Mouse (Mus musculus): ENCODE measurements around the gene Fam78b.

Gene Fam78b

DNA sequence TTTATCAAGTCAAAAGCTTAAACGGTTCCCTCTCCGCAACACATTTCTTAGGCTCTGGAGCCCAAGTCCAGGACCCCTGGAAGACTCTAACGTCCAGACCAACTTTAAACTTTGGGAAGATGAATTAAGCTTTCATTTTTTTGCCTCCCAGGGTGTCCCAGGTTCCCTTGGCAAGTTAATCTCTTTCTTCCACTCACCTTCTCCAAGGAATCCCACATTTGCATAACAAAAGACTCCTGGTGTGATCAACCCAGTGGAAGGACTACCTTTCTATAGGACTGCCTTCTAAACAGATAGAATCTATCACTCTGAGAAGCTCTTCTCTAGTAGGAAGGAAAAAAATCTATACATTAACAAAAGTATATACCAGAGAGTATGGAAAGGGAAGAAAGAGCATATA is 92.3 kb downstream of the Fam78b start:
- DNase-seq (ENCODE audit: low spot score in 2 of 2): no peak

DNA sequence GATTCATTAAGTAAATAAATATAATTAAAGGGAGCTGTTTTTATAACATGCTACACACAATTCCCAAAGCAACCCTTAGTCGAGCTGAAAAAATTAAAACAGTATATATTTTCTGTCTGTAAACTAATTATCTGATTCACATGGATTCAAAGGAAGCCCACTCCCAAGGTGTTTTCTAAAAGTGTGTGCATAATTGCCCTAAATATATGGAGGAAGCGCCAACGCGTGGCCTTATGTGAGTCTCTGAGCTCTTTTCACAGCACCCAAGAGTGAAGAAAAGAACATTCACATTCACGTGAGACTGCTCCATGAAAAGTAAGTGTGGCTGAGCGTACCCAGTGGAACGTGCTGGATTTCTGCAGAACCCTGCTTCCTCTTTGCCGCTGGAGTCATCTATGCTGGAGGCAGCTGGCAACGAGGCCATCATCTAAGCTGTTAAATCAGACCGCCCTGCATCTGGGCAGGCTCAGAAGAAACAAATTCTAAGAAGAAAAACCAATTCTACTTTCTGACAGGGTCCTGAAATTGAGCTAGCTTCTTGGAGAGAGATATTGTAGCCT is 93.5 kb downstream of the Fam78b start:
- no peak for DNase-seq (ENCODE audit: low spot score in 2 of 2)

DNA sequence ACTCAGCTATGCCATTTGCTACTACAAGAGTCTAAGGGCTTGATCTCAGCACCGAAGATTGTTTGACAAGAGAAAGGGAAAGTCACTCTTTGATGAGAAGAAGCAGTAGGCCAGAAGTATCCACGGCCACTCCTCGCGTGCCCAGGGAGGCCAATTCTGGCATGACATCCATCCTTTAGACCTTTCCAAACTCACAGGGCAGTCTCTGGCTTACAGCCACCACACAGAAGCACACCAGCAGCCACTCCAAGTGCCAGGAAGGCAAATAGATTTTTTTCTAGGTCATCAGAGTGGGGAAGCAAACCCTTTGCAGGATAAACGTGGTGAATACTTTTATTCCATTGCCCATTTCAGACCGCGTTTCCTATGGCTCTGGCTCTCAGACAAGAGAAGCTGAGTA is 97.5 kb downstream of the Fam78b start:
- DNase-seq (ENCODE audit: low spot score in 2 of 2): no peak

DNA sequence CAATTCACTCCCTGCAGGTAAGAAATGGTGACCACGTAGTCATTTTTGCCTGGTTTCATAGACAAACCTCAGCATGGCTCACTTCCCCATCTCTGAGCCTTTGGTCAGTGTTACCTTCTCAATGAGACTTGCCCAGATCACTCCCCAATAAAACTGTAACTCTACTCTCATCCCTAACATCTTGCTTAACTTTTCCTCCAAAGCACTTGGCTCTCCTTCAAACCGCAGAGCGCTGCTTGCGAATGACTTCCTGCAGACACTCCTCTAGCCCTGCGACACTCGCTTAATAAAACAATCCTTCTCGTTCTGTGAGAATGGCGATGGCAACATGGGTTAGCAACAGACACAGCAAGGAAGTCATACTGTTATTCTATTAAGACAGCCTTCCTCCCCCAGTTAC is 100.8 kb downstream of the Fam78b start:
- DNase-seq (ENCODE audit: low spot score in 2 of 2): no peak

DNA sequence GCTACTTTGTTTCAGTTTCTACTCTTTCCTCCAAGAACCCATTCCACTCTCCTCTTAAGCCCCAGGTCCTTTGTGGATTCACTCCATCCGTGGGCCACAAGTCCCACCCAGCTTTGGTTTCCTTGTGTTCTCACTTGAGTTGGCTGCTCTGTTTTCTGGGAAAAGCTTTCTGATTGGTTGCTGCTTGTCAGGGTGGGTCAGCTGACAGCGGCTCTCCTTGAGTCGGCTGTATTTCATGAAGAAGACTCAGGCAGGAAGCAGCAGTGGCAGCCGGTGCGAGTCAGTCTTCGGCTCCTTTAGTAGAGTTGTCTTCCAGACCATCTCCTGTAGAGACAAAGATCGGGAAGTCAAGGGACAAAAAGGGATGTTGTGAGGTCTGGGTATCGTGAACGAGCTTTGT is 101.3 kb downstream of the Fam78b start:
- DNase-seq (ENCODE audit: low spot score in 2 of 2): no peak

DNA sequence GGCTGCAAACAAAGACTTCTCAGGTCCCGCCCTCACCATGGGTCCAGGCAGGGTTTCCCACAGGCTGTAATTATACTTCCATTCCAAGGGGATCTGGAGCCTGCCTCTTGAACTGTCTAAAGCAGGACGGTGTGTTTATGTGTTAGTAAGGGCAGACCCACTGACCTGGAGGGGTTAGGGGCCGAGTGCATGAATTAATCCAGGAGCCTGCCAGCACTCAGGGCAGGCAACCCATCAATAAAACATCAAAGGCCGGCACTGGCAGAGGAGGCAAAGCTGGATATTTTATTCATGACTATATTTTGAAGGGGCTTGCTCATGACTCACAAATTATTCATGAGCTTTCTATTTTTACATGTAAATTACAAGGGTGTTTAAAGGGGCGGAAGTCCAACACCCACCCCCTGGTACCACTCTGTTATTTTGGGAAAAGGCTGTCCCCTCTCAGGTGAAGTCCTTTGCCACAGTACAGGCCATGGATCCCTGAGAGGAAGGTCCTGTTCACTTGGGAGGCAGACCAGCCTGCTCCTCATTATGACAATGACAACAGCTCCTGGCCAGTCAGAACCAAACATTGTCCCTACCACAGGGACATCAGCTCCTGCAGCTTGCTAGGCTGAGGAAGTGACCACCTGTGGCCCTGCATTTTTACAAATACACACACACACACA is 103.9 kb downstream of the Fam78b start:
- no peak for DNase-seq (ENCODE audit: low spot score in 2 of 2)

DNA sequence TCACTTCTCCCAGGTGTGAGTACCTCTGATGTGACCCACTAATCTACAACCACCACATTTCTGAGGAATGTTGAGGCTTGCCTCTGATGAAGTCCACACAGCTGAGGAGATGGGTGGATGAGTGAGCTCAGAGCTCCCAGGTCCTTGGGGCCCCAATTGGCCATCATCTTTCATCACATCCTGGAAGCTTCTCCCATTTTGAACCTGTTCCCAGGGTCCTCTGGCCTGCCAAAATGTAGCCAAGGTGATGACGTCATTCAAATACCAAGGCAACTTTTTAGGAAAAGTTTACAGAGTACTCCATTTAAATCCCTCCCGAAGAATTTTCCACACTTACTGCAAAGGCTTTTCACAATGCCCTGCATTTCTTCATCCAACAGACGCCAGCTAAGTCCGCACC is 104.7 kb downstream of the Fam78b start:
- DNase-seq (ENCODE audit: low spot score in 2 of 2): no peak

DNA sequence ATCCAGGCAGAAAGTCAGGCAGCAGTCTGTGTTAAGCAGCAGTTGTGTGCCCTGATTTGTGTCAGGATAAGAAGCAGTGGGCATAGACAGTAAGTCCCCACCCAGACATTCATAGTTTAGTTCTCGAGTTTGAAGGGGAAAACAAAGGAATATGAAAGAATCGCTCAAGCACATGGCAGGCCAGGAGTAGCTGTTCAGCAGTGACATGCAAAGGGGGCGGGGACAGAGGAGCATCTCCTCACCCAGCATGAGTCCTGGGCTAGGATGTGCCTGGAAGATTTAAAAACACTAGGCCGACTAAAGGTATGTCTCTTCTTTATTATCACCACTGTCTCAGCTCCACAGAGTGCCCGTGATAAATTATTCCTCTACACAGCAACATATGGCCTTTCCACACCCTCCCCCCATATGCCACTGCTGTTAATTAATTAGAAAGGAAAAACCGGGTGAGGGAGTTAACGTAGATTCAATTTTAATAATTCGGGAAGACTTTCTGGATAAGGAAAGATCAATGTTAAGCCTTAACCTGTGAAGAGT is 107.8 kb downstream of the Fam78b start:
- no peak for DNase-seq (ENCODE audit: low spot score in 2 of 2)

DNA sequence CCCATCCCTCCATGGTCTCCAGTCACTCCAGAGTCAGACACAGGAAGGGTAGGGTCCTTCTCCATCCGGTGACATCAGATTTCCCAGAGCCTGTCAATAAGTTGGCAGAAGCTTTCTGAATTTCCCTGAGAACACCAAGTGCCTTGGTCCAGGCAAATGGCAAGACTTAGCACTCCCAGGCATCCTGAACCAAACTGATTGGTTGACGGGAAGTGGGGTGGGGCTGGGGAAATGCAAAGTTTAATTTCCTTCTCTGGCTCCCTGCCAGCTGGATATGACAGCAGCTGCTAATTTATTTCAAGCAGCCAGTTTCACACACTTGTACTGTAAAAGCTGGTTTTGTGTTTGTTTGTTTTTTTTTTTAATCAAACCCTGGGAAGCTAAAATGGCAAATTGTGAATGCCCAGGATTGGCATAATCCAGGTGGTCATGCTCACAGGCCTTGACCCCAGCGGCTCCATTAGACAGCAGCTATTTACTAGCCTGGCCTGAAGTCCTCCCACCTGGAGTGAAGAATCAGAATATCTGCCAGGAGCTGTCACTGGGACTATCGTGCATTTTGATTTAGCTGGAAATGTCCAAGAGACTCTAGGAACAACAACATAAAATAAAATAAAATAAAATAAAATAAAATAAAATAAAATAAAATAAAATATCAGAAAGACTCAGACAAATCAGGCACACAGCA is 113.3 kb downstream of the Fam78b start:
- DNase-seq (ENCODE audit: low spot score in 2 of 2): no peak

DNA sequence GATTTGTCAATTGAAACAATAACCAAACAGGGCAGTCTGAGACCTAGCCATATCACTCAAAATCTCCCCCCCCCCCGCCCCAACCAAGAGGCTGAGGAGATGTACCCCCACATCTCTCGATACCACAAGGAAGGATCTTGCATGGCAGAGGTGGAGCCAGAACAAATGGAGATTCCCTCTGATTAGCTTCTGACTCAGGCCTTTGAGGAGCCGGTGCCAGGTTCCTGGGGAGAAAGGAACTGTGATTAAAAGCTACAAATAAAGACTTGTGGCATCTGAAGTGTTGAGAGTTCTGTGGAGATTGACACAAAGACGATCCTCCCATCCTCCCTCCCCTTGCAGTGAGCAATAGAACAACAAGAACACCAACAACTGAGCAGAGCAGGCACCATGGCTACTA is 113.9 kb downstream of the Fam78b start:
- no peak for DNase-seq (ENCODE audit: low spot score in 2 of 2)

DNA sequence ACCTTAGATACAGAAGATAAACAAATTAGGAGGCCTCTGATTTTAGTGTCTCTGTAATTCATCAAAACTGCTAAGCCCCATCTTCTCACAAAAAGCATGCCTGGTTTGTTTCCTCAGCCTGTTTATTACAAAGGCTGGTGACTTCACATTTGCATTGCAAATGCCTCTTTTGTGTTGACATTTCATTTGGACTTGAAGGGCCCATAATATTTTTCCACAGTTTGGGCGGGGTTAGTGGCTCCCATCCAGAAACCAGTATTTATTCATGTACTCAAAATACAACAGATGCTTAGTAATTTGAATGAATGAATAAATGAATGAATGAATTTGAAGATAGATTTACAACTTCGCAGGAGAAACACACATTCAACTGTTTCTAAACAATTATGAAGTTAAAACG is 115.5 kb downstream of the Fam78b start:
- no peak for DNase-seq (ENCODE audit: low spot score in 2 of 2)

DNA sequence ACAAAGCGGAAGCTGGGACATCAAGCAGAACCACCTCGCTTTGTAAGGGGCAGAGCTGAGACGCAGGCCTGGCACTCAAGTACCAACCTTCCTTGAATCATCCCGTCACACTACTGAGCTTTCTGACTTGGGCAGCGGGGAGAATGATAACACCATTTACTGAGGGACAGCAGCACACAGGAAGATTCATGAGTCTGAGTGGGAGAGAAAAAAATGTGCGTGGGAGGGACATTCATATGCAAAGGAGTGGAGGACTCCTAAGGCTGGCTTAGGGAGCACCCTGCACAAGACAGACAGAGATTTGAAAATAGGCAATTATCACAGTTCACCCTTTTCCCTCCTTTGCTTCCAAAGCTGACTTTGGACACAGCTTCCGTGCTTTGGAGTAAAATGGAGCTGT is 117.8 kb downstream of the Fam78b start:
- DNase-seq (ENCODE audit: low spot score in 2 of 2): no peak

DNA sequence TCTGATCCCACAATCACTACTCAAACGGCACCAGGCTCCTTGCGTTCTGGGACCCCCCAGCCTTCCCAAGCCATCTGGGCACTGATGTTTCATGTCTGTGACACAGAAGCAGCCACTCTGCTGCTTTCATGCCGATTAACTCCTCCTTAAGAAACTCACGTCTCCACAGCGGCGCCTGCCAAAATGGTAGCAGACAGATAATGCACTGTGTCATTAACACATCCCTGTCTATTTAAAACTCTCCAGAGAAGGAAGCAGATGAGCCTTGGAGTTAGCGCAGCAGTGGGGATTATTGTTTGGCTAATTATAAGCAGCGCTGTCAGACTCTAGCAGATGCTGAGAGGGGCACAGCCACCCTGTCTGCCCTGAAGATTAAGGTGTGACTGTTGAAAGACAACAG is 118.2 kb downstream of the Fam78b start:
- DNase-seq (ENCODE audit: low spot score in 2 of 2): peak in 1 of 2 experiments; percentile 47

DNA sequence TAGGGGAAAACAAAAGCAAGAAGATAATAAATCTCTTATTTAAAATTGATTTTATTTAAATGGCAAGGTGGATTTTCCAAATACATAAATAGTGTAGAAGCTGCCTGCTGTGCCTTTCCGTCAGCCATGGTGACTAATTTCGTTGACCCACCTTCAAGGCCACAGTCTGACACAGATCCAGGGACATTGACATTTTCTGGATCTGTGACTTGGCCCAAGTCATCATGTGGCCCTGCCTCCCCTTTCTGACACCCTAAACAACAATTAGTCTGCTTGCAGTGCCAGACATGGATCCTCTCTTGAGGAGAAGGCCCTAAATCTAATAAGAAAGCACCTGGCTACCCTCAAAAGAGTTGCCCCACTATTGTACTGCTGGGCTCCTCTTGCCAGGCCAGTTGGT is 121.2 kb downstream of the Fam78b start:
- no peak for DNase-seq (ENCODE audit: low spot score in 2 of 2)

DNA sequence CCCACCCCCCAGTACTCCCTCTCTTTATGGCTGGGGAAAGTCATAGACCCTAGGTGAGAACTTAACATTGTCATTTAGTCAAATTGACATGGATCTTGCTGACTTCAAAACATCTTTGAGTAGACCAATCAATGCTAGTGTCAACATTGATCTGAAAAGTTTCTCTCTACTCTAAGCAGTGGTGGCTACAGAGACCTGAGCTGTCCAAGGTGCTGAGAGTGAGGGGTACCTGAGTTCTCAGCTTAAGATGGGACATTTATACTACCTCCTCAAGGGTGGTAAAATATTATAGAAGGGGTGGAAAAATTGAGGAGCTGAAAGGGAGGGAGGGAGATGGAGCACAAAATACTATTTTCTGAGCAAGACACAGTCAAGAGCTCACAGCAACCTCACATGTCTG is 122.3 kb downstream of the Fam78b start:
- no peak for DNase-seq (ENCODE audit: low spot score in 2 of 2)

DNA sequence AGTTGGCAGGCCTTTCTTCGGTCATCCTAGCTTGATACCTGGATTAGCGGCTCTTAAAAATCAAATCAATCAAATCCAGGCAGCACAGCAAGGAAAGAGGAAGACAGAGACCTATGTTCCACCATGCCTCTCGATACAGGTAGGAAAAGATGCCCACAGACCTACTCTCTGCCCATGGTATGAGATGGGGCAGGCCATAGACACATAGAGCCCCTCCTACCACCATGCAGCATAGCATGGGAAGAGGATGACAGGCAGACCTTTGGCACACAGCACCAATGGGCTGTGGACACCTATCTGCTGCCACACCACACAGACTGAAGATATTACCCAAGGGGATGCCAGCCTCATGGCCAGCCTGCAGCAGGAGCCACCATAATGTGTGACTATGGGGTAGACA is 124.7 kb downstream of the Fam78b start:
- DNase-seq (ENCODE audit: low spot score in 2 of 2): no peak

DNA sequence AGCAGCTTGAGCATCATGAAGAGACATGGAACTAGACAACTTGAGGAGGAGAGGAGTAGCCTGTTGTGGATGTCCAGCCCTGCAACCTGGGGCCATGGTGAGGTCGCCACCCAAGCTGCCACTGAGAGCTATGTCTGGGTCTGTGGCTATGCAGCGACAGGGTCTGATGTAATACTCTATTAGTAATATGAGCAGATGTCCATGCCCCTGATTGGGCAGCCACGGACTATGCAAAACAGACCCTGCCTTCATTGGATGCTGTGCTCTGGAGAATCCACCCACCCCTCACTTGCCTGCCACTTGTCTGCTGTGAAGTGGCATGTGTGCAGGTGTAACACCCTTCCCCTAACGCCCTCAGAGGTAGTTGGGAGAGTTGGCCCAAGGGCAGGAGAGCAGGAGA is 125.1 kb downstream of the Fam78b start:
- DNase-seq (ENCODE audit: low spot score in 2 of 2): no peak

DNA sequence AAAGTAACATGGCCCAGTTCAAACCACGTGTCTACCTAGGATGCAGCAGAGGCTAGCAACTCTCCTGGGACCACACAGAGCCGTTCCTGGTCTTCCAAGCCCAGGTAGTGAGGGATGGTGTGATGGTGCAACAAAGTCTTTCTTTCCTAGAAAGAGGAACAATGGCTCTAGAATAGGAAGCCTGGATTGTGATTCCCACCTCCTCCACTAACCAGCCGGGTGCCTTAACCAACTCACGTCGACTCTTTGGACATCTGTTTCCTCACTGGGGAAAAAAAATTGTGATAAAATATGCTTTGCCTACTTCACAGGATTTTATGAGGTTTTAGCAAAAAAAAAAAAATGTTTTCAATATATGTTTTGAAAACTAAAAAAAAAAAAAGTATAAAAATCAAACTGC is 134.5 kb downstream of the Fam78b start:
- DNase-seq (ENCODE audit: low spot score in 2 of 2): peak in 1 of 2 experiments; percentile 7
